Mouse (Mus musculus) stomach, embryonic 16.5 days (tissue): ENCODE data around the gene Tenm3. TPM values are rescaled to one million over a fixed set of nuclear protein-coding genes. Genes with fewer than 3 reads are reported as not detected.

Source experiments
- ATAC-seq: fragments of 200-750 bp; cut with Nextera tagmentation; 2 replicates; pipeline ENCODE4 v1.8.0; 2017; ENCODE audit warnings: moderate number of reproducible peaks, moderate TSS enrichment; ENCODE audit not compliant: insufficient read depth, low FRiP score
- H3K27ac ChIP-seq: fragments of 300-500 bp; sonication (generic); 2 replicates; pipeline ENCODE4 v1.5.1; 2014; ENCODE audit warnings: low read length
- H3K27me3 ChIP-seq: fragments of 300-500 bp; sonication (generic); 2 replicates; pipeline ENCODE4 v1.6.1; 2014; ENCODE audit warnings: low read length, control low read depth, mixed read lengths; ENCODE audit not compliant: control insufficient read depth, insufficient read depth
- H3K36me3 ChIP-seq: fragments of 300-500 bp; sonication (generic); 2 replicates; pipeline ENCODE4 v1.6.1; 2014; ENCODE audit warnings: low read length; ENCODE audit not compliant: control insufficient read depth, insufficient read depth
- H3K4me1 ChIP-seq: fragments of 300-500 bp; sonication (generic); 2 replicates; pipeline ENCODE4 v1.6.1; 2014; ENCODE audit warnings: low read length, control low read depth, mixed read lengths; ENCODE audit not compliant: control insufficient read depth, insufficient read depth
- H3K4me2 ChIP-seq: fragments of 300-500 bp; sonication (generic); 2 replicates; pipeline ENCODE4 v1.6.1; 2014; ENCODE audit warnings: low read depth, low read length, mixed read lengths
- H3K4me3 ChIP-seq: fragments of 300-500 bp; sonication (generic); replicated peaks from 2 replicates; pipeline ENCODE4 v1.5.1; 2014; ENCODE audit warnings: mild to moderate bottlenecking, low read length
- H3K9ac ChIP-seq: fragments of 300-500 bp; sonication (generic); 2 replicates; pipeline ENCODE4 v1.6.1; 2014; ENCODE audit warnings: low read length
- H3K9me3 ChIP-seq: fragments of 300-500 bp; sonication (generic); replicated peaks from 2 replicates; pipeline ENCODE4 v1.6.1; 2016; ENCODE audit warnings: low read length, control low read depth; ENCODE audit not compliant: control insufficient read depth
- WGBS: fragments of 180-500 bp; shearing (Covaris S2); extraction: QIAGEN DNeasy Blood & Tissue Kit; methylation state at CpG from one replicate; pipeline ENCODE4 v1.1.7; 2014; 5-methylcytosine and 5-hydroxymethylcytosine counted together
- polyA plus RNA-seq: library from polyadenylated mRNA; unstranded; fragments of >200 nt; fragmentation: Nextera tagmentation; extraction: Ambion mirVana; gene quantifications from 2 replicates; pipeline ENCODE4 v1.2.1, GENCODE M21; 2015

Gene Tenm3
- polyA plus RNA-seq, 1 experiment from 2014 or later: 12.5 TPM

- Histone ChIP-seq H3K4me2 (no peak overlapping the region), H3K9ac (no peak overlapping the region), H3K9me3 (no peaks in the 10 kb centered on the region), H3K27me3 (no peaks in the 10 kb centered on the region), H3K4me3 (no peak overlapping the region), H3K36me3 (no peaks in the 10 kb centered on the region), H3K27ac (no peak overlapping the region), H3K4me1 (0 out of 2 replicates have a peak, but pooled peaks cover 5% of the 10 kb centered on the region)
- 63% methylated on average over 1 of the region's 1 CpGs for WGBS
- ATAC-seq: peak; percentile 86; the same call in 1 of the 2 replicates
Observed at GRCm38 (mm10) chr8:48572941-48573340, 270.8 kb downstream of the Tenm3 start.

DNA sequence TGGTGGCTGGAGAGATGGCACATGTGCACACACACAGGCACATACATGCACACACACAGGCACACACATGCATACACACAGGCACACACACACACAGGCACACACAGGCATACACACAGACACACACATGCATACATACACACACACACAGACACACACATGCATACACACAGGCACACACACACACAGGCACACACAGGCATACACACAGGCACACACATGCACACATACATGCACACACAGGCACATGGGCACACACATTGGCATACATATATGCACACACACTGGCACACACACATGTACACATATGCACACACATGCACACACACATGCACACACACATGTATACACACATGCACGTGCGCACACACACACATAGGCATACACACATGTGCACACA lies 271.4 kb downstream of the Tenm3 start:
- no peak for ATAC-seq
- H3K4me3 ChIP-seq: no peak overlapping the region
- no peak overlapping the region for H3K27ac ChIP-seq
- WGBS: 94% methylated on average over 2 of the region's 2 CpGs
- H3K4me1 ChIP-seq: 0 out of 2 replicates have a peak, but pooled peaks cover 5% of the 10 kb centered on the region
- no peaks in the 10 kb centered on the region for H3K9me3 ChIP-seq
- no peaks in the 10 kb centered on the region for H3K36me3 ChIP-seq
- no peaks in the 10 kb centered on the region for H3K27me3 ChIP-seq
- no peak overlapping the region for H3K9ac ChIP-seq
- no peak overlapping the region for H3K4me2 ChIP-seq

GRCm38 (mm10) chr8:48568608-48569007 lies 275.1 kb downstream of the Tenm3 start:
- WGBS: 46% methylated on average over 4 of the region's 4 CpGs
- Histone ChIP-seq H3K27me3 (no peaks in the 10 kb centered on the region), H3K4me3 (no peak overlapping the region), H3K27ac (no peak overlapping the region; the same call in 1 of the 2 replicates), H3K36me3 (no peaks in the 10 kb centered on the region), H3K4me2 (no peak overlapping the region), H3K4me1 (0 out of 2 replicates have a peak, but pooled peaks cover 5% of the 10 kb centered on the region), H3K9me3 (no peaks in the 10 kb centered on the region), H3K9ac (no peak overlapping the region)
- no peak for ATAC-seq

- no peak for ATAC-seq
- H3K9ac ChIP-seq: no peak overlapping the region
- H3K4me1 ChIP-seq: 0 out of 2 replicates have a peak, but pooled peaks cover 5% of the 10 kb centered on the region
- H3K27me3 ChIP-seq: no peaks in the 10 kb centered on the region
- no peak overlapping the region for H3K4me2 ChIP-seq
- no peaks in the 10 kb centered on the region for H3K36me3 ChIP-seq
- H3K27ac ChIP-seq: no peak overlapping the region; the same call in 1 of the 2 replicates
- H3K9me3 ChIP-seq: no peaks in the 10 kb centered on the region
- H3K4me3 ChIP-seq: no peak overlapping the region
- WGBS: 59% methylated on average over 10 of the region's 10 CpGs
Observed at GRCm38 (mm10) chr8:48567929-48568607, 275.7 kb downstream of the Tenm3 start.

GRCm38 (mm10) chr8:48560227-48560626 lies 283.5 kb downstream of the Tenm3 start:
- ATAC-seq: no peak
- Histone ChIP-seq H3K4me1 (no peaks in the 10 kb centered on the region), H3K4me2 (no peak overlapping the region), H3K27me3 (no peaks in the 10 kb centered on the region), H3K36me3 (no peaks in the 10 kb centered on the region), H3K4me3 (no peak overlapping the region), H3K9ac (no peak overlapping the region), H3K27ac (no peak overlapping the region), H3K9me3 (no peaks in the 10 kb centered on the region)
- WGBS: 61% methylated on average over 9 of the region's 9 CpGs

GRCm38 (mm10) chr8:48555546-48556141 lies 288.1 kb downstream of the Tenm3 start:
- Histone ChIP-seq H3K9me3 (no peaks in the 10 kb centered on the region), H3K27ac (peak overlapping the region; percentile 74), H3K4me1 (no peaks in the 10 kb centered on the region), H3K36me3 (no peaks in the 10 kb centered on the region), H3K9ac (peak overlapping the region; percentile 85), H3K4me3 (peak overlapping the region; percentile 79), H3K27me3 (no peaks in the 10 kb centered on the region), H3K4me2 (peak overlapping the region; percentile 85)
- peak; percentile 77 for ATAC-seq
- under 1% methylated on average over 55 of the region's 55 CpGs for WGBS

DNA sequence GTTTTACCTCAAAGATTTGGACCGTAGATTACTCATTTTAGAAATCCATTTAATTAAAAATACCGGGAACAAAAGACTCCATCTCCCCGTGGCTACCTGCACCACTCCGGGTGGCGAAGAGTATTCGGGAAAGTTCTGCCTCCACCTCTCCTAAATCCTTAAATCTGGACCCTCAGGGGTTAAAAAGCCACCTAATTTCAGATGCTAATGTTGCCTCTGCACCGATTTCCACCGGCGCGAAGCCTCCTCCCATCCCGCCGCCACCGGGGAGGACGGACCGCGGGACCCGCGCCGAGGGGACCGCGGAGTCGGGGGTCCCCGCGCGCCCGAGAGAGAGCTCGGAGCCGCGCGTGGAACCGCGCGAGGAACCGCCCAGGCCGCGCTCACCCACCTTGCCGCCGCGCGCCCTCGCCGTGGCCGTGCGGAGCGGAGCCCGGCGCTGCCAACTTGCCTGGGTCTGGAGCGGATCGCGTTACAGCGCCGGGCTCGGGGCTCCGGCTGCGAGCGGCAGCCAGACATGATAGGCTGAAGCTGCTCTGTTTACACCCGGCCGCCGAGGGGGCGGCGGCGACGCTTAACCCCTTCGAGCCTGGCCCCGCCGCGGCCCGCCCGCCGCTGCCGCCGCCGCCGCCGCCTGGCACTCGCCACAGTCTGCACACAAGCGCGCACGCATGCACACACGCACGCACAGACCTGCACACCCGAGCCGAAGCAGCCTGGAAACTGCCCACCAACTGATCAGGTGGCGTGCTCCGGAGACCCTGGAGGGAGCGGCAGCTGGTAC lies 288.8 kb downstream of the Tenm3 start:
- H3K4me3 ChIP-seq: peak overlapping the region; percentile 79
- WGBS: under 1% methylated on average over 86 of the region's 86 CpGs
- H3K4me2 ChIP-seq: peak overlapping the region; percentile 85
- no peaks in the 10 kb centered on the region for H3K4me1 ChIP-seq
- peak overlapping the region; percentile 74 for H3K27ac ChIP-seq
- no peaks in the 10 kb centered on the region for H3K36me3 ChIP-seq
- no peaks in the 10 kb centered on the region for H3K27me3 ChIP-seq
- peak overlapping the region; percentile 85 for H3K9ac ChIP-seq
- peak; percentile 96 for ATAC-seq
- H3K9me3 ChIP-seq: no peaks in the 10 kb centered on the region

DNA sequence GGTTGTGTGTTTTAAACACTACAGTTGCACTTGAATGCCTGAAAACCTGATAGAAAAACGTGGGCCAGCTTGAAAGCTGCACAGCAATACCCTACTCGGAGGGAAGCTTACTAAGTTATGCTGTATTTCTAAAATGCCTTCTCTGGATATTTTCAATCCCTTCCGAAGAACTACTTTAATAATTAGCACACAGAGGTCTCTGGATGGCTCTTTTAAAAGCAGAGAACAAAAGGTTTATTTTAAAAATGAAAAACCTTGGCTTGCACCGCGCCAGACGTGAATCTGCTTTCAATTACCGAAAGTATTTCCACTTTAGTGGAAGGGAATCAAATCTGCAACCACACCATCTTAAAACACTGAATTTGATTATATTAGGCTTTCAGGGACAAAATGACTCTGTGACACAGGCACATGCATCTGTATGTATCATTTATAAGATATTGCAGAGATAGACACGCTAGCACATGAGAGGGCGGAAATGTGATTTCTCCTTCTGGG lies 289.9 kb downstream of the Tenm3 start:
- Histone ChIP-seq H3K36me3 (no peaks in the 10 kb centered on the region), H3K9me3 (no peaks in the 10 kb centered on the region), H3K4me1 (no peaks in the 10 kb centered on the region), H3K9ac (peak overlapping the region; percentile 57), H3K4me3 (peak overlapping the region; percentile 79), H3K27ac (no peak overlapping the region), H3K4me2 (peak overlapping the region; percentile 85), H3K27me3 (no peaks in the 10 kb centered on the region)
- WGBS: 7% methylated on average over 9 of the region's 9 CpGs
- ATAC-seq: no peak

- no peak overlapping the region for H3K27ac ChIP-seq
- WGBS: 71% methylated on average over 2 of the region's 2 CpGs
- no peak overlapping the region for H3K9ac ChIP-seq
Observed at GRCm38 (mm10) chr8:48552306-48552705, 291.4 kb downstream of the Tenm3 start.

More at GRCm38 (mm10) chr8:48552306-48552705, 291.4 kb downstream of the Tenm3 start:
- Histone ChIP-seq H3K4me3 (no peak overlapping the region), H3K36me3 (no peaks in the 10 kb centered on the region), H3K4me1 (no peaks in the 10 kb centered on the region), H3K27me3 (no peaks in the 10 kb centered on the region), H3K9me3 (no peaks in the 10 kb centered on the region), H3K4me2 (no peak overlapping the region)
- no peak for ATAC-seq
